Mouse (Mus musculus): ENCODE measurements around the gene Nxpe4. TPM values are rescaled to one million over a fixed set of nuclear protein-coding genes. Genes with fewer than 3 reads are reported as not detected.
"Not testable (repeated sequence)": the region's sequence is repeated elsewhere in the genome, so short reads cannot be mapped to it uniquely, and the experiment has no call there.

Gene Nxpe4
- polyA plus RNA-seq (2015; fragmentation: Nextera tagmentation; extraction: Ambion mirVana): 7.7 and 9.0 TPM in 2 replicates

DNA sequence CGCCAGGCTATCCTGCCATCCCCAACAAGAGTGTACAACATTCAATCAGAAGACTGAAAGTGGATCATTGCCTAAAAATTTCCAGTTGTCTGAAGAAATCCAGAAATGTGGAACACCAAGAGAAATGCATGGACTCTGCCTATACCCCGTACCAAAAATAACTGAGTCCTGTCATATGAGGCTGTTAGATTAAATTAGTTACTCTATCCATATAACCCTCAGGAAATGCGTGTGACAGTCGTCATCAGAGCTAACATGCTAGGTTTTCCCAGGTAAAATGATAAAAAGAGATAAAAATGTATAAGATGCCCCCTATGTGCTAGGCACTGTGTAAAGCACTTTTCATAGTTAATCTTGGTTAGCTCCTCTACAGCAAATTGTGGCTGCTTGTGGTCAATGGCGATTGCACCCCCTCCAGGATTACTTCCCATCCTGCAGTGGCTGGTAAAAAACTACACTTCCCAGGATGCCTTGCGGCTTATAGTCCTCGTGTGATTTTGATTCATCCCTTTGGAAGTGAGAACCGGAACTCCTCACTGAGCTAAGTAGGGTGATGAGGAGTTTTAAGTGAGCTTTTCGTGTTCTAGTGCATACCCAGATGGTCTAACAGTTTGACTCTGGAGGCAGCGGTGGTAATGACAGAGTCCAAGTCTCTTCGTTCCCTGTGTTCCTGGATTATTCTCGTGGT is at the start of gene Nxpe4:
Gene Nxpe4, plus strand, starts transcription at position 519 of the 688 bp plus-strand sequence.
- ATAC-seq: peak; percentile 84
- Histone ChIP-seq H3K4me2 (ENCODE audit: low read length) (peak within 1 kb of the TSS; percentile 68), H3K9ac (ENCODE audit: low read depth, low read length) (peak within 1 kb of the TSS; percentile 59), H3K4me3 (ENCODE audit: low read depth, low read length) (peak within 1 kb of the TSS; percentile 51), H3K36me3 (ENCODE audit: control insufficient read depth, insufficient read depth, low read length) (no peaks in the 10 kb centered on the region), H3K27me3 (ENCODE audit: control insufficient read depth, insufficient read depth, low read depth, low read length) (no peaks in the 10 kb centered on the region), H3K27ac (ENCODE audit: low read length) (no peak within 1 kb of the TSS), H3K9me3 (replicated peaks; ENCODE audit: control insufficient read depth, low read length, poor library complexity, severe bottlenecking) (no peaks in the 10 kb centered on the region), H3K4me1 (ENCODE audit: control insufficient read depth, insufficient read depth, low read length) (peaks cover 15% of the 10 kb centered on the region)
- 30% methylated on average over 12 of the region's 12 CpGs for WGBS

DNA sequence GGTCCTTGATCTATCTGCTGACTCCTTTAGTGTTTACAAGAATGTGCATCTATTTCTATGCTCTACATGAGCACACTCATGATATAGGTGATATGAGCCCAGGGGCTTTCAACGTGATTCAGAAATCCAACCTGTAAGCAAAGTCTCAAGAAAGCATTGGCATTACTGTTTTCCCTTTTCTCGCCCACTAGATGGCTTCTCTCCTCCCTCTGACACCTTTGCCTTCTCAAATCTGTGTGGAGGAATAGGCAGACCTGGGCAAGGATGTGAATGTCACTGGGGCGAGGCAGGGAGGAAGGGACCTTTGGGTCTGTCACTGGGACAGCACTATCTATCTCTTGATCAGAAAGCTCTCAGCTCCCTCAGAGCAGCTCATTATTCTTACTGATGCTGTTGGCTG is 35.0 kb upstream of the Nxpe4 start:
- ATAC-seq: no peak
- Histone ChIP-seq H3K9ac (ENCODE audit: low read depth, low read length) (no peak overlapping the region), H3K4me1 (ENCODE audit: control insufficient read depth, insufficient read depth, low read length) (no peaks in the 10 kb centered on the region), H3K36me3 (ENCODE audit: control insufficient read depth, insufficient read depth, low read length) (no peaks in the 10 kb centered on the region), H3K9me3 (replicated peaks; ENCODE audit: control insufficient read depth, low read length, poor library complexity, severe bottlenecking) (no peaks in the 10 kb centered on the region), H3K4me2 (ENCODE audit: low read length) (no peak overlapping the region), H3K27me3 (ENCODE audit: control insufficient read depth, insufficient read depth, low read depth, low read length) (no peaks in the 10 kb centered on the region), H3K27ac (ENCODE audit: low read length) (no peak overlapping the region), H3K4me3 (ENCODE audit: low read depth, low read length) (no peak overlapping the region)
- WGBS: 42% methylated on average over 3 of the region's 3 CpGs

DNA sequence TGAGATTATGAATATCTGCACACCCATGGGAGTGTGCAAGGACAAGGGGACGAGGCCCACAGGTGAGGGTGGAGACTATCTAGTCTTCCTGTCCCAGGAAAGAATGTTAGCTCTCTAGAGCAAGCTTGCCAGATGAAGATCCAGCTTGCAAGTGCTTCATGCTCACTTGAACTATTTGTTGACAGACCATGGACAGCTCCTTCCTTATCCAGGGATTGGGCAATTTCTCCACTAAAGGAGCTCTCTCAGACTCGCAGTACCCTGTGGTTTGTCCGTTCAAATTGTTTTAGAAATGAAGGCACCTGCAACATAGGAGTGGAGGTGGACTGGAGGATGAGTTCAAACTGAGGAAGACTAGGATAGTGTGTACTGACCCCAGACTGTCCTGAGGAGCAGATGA is 24.3 kb upstream of the Nxpe4 start:
- ATAC-seq: no peak
- Histone ChIP-seq H3K4me1 (ENCODE audit: control insufficient read depth, insufficient read depth, low read length) (peaks cover 3% of the 10 kb centered on the region; the same call in 1 of the 2 replicates), H3K27me3 (ENCODE audit: control insufficient read depth, insufficient read depth, low read depth, low read length) (no peaks in the 10 kb centered on the region), H3K4me3 (ENCODE audit: low read depth, low read length) (no peak overlapping the region), H3K9ac (ENCODE audit: low read depth, low read length) (no peak overlapping the region), H3K9me3 (replicated peaks; ENCODE audit: control insufficient read depth, low read length, poor library complexity, severe bottlenecking) (no peaks in the 10 kb centered on the region), H3K27ac (ENCODE audit: low read length) (no peak overlapping the region), H3K36me3 (ENCODE audit: control insufficient read depth, insufficient read depth, low read length) (no peaks in the 10 kb centered on the region), H3K4me2 (ENCODE audit: low read length) (no peak overlapping the region)
- WGBS: 47% methylated on average over 3 of the region's 3 CpGs

DNA sequence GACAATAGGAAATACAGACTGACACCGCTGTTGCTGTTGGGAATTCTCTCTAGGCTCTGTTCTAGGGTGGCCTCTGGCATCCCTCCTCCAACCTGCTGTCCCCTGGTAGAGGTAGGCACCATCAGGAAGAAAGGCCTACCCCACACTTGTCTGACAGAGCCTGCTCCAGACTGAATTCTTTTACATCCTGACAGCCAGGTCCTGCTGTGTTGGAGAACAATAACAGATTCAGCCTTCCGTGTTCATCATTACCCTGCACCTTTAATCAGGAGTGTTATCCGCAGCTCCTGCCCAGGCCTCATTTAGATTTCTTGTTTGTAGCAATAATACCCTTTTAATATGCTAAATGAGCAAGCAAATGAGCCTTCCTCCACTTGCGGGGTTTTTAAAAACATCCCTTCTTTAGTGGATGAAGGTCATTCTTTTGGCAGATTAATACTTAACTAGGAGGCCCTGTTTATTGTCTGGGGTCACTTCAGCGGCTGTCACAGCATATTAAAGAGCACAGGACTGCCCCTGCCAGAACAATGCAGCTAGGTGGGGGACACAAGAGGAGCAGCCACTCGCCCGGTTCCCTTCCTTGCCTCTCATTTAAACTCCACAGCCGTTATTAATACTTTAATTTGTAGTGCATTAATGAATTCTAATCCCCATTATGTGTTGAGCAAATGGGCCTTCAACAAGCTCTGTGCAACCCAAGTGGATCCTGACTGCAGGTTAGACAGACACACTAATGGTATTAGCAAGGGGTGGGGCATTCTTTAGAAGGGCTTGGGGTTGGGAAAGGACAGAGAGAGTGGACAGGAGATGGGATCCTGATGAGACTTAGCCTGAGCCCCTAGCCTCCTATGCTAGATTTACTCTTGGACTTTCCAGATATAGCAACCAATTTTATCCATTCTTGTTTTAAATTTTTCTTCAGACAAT is 21.1 kb upstream of the Nxpe4 start:
- Histone ChIP-seq H3K4me3 (ENCODE audit: low read depth, low read length) (no peak overlapping the region), H3K4me2 (ENCODE audit: low read length) (no peak overlapping the region), H3K36me3 (ENCODE audit: control insufficient read depth, insufficient read depth, low read length) (no peaks in the 10 kb centered on the region), H3K9me3 (replicated peaks; ENCODE audit: control insufficient read depth, low read length, poor library complexity, severe bottlenecking) (no peaks in the 10 kb centered on the region), H3K27ac (ENCODE audit: low read length) (no peak overlapping the region), H3K4me1 (ENCODE audit: control insufficient read depth, insufficient read depth, low read length) (peaks cover 3% of the 10 kb centered on the region; the same call in 1 of the 2 replicates), H3K27me3 (ENCODE audit: control insufficient read depth, insufficient read depth, low read depth, low read length) (no peaks in the 10 kb centered on the region), H3K9ac (ENCODE audit: low read depth, low read length) (no peak overlapping the region)
- ATAC-seq: no peak
- WGBS: 10% methylated on average over 8 of the region's 8 CpGs

DNA sequence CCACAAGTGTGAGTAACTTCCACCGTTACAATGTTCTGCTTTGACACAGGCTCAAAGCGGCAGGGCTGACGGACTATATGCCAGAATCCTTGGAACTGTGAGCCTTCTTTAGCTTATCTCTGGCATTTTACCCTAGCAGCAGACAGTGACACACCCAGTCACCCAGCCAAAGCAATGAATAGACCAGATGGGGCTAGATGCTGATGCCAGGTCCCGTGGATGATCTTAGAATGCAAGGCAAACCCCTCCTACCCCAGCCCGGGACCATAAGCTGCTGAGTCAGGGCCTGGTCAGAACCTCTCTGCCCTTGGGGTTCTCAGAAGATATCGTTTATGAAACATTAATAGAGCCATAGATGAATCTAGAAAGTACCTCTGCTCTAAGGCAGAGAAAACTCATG is 19.2 kb upstream of the Nxpe4 start:
- WGBS: 89% methylated on average over 6 of the region's 6 CpGs

DNA sequence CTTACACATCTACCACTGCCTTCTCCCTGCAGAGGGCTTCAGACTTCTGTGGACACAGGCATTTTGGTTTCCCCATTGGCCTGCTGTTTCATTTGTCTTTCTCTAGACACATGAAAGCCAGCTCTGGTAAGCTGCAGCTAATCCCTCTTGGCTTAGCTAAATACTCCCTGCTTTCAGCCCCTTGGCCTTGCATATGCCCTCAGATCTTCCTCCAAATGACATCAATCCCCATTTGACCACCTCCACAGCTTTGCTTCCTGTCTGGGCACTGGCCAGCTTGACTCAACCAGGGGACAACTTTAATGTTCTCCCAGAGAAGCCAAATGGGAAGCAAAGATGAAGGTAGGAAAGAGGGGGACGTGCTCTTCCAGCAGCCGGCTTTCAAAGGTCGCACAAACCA is 15.1 kb upstream of the Nxpe4 start:
- Histone ChIP-seq H3K9ac (ENCODE audit: low read depth, low read length) (no peak overlapping the region), H3K4me1 (ENCODE audit: control insufficient read depth, insufficient read depth, low read length) (peaks cover 2% of the 10 kb centered on the region; the same call in 1 of the 2 replicates), H3K27me3 (ENCODE audit: control insufficient read depth, insufficient read depth, low read depth, low read length) (no peaks in the 10 kb centered on the region; the same call in 1 of the 2 replicates), H3K4me3 (ENCODE audit: low read depth, low read length) (no peak overlapping the region), H3K4me2 (ENCODE audit: low read length) (no peak overlapping the region), H3K9me3 (replicated peaks; ENCODE audit: control insufficient read depth, low read length, poor library complexity, severe bottlenecking) (no peaks in the 10 kb centered on the region), H3K36me3 (ENCODE audit: control insufficient read depth, insufficient read depth, low read length) (no peaks in the 10 kb centered on the region), H3K27ac (ENCODE audit: low read length) (no peak overlapping the region)
- no peak for ATAC-seq
- WGBS: 79% methylated on average over 3 of the region's 3 CpGs

More for the DNA sequence above, 19.2 kb upstream of the Nxpe4 start:
- H3K9me3 ChIP-seq (replicated peaks; ENCODE audit: control insufficient read depth, low read length, poor library complexity, severe bottlenecking): no peaks in the 10 kb centered on the region
- H3K27me3 ChIP-seq (ENCODE audit: control insufficient read depth, insufficient read depth, low read depth, low read length): no peaks in the 10 kb centered on the region
- no peak overlapping the region for H3K27ac ChIP-seq (ENCODE audit: low read length)
- ATAC-seq: no peak
- no peak overlapping the region for H3K4me3 ChIP-seq (ENCODE audit: low read depth, low read length)
- peaks cover 5% of the 10 kb centered on the region; the same call in 1 of the 2 replicates for H3K4me1 ChIP-seq (ENCODE audit: control insufficient read depth, insufficient read depth, low read length)
- H3K36me3 ChIP-seq (ENCODE audit: control insufficient read depth, insufficient read depth, low read length): no peaks in the 10 kb centered on the region
- no peak overlapping the region for H3K9ac ChIP-seq (ENCODE audit: low read depth, low read length)
- H3K4me2 ChIP-seq (ENCODE audit: low read length): no peak overlapping the region

DNA sequence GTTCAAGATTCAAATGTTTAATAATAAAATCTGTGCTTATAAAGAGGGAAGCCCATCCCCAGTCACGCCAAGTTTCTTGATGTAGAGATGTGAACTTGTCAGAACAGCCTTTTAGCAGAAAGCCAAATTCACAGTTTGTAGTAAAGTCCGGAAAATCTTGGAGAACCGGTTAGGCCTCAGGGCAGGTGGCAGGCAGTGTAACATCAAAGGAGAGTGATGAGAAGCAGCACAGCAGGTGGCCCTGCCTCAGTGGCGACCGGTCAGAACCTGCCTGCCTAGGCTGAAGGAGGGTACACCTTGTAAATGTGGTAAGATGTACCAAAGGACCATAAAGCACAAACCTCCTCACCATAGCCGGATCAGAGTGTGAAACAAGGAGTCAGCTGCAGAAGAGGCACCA is 4.7 kb downstream of the Nxpe4 start:
- not testable (repeated sequence) for H3K27ac ChIP-seq (ENCODE audit: low read length); H3K27me3 ChIP-seq (ENCODE audit: control insufficient read depth, insufficient read depth, low read depth, low read length); H3K4me2 ChIP-seq (ENCODE audit: low read length); H3K36me3 ChIP-seq (ENCODE audit: control insufficient read depth, insufficient read depth, low read length); ATAC-seq; H3K9me3 ChIP-seq (replicated peaks; ENCODE audit: control insufficient read depth, low read length, poor library complexity, severe bottlenecking); H3K4me3 ChIP-seq (ENCODE audit: low read depth, low read length); H3K9ac ChIP-seq (ENCODE audit: low read depth, low read length)
- 69% methylated on average over 6 of the region's 6 CpGs for WGBS
- peaks cover 13% of the 10 kb centered on the region for H3K4me1 ChIP-seq (ENCODE audit: control insufficient read depth, insufficient read depth, low read length)

DNA sequence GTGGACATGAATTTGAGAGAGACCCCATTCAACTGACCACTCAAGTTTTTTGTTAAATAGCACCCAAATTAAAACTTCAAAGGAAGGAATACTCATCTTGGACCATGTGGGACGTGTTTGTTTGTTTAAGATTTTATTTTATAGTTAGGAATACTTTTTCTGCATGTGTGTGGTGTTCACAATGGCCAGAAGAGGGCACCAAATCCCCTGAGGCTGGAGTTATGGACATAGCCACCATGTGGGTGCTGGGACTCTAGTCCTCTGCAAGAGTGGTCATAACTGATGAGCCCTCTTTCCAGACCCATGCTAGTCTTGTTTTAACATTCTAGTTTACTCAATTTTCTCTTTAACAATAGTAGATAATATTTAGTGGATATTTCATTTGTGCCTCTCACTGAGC is 14.9 kb downstream of the Nxpe4 start:
- no peaks in the 10 kb centered on the region for H3K4me1 ChIP-seq (ENCODE audit: control insufficient read depth, insufficient read depth, low read length)
- H3K4me2 ChIP-seq (ENCODE audit: low read length): no peak overlapping the region
- no peak overlapping the region for H3K4me3 ChIP-seq (ENCODE audit: low read depth, low read length)
- H3K9me3 ChIP-seq (replicated peaks; ENCODE audit: control insufficient read depth, low read length, poor library complexity, severe bottlenecking): no peaks in the 10 kb centered on the region
- H3K36me3 ChIP-seq (ENCODE audit: control insufficient read depth, insufficient read depth, low read length): no peaks in the 10 kb centered on the region
- H3K9ac ChIP-seq (ENCODE audit: low read depth, low read length): no peak overlapping the region
- no peak for ATAC-seq
- no peaks in the 10 kb centered on the region for H3K27me3 ChIP-seq (ENCODE audit: control insufficient read depth, insufficient read depth, low read depth, low read length)
- no peak overlapping the region for H3K27ac ChIP-seq (ENCODE audit: low read length)
- 57% methylated on average over 1 of the region's 1 CpGs for WGBS

DNA sequence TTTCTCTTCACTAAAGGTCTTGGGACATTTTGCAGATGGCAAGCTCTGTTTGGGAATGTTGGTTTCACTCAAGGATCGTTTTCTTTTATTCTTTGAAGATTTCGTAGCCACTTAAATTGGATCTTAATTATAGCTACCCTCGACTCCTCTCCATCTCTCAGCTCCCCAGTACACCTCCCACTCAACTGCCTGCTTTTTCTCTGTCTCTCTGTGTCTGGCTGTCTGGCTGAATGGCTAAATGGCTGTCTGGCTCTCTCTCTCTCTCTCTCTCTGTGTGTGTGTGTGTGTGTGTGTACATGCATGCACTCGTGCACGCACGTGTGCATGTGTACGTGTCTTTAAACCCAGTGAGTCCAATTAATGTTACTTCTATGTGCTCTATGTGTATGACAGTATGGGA is 19.5 kb downstream of the Nxpe4 start:
- Histone ChIP-seq H3K36me3 (ENCODE audit: control insufficient read depth, insufficient read depth, low read length) (no peaks in the 10 kb centered on the region), H3K9me3 (replicated peaks; ENCODE audit: control insufficient read depth, low read length, poor library complexity, severe bottlenecking) (no peaks in the 10 kb centered on the region), H3K27ac (ENCODE audit: low read length) (no peak overlapping the region), H3K27me3 (ENCODE audit: control insufficient read depth, insufficient read depth, low read depth, low read length) (no peaks in the 10 kb centered on the region), H3K4me2 (ENCODE audit: low read length) (no peak overlapping the region), H3K9ac (ENCODE audit: low read depth, low read length) (no peak overlapping the region), H3K4me1 (ENCODE audit: control insufficient read depth, insufficient read depth, low read length) (peaks cover 29% of the 10 kb centered on the region), H3K4me3 (ENCODE audit: low read depth, low read length) (no peak overlapping the region)
- ATAC-seq: no peak
- WGBS: 88% methylated on average over 7 of the region's 7 CpGs

Data from midbrain, embryonic 16.5 days (tissue).